Mouse (Mus musculus): ENCODE results near the gene Rptn. TPM values are rescaled to one million over a fixed set of nuclear protein-coding genes. Genes with fewer than 3 reads are reported as not detected.

Gene Rptn
- not detected for polyA plus RNA-seq (2014; fragmentation: Illumina TruSeq; extraction: RNeasy Lipid Tissue Mini Kit (QIAGEN cat#74804); ENCODE audit: low read depth, low replicate concordance)

DNA sequence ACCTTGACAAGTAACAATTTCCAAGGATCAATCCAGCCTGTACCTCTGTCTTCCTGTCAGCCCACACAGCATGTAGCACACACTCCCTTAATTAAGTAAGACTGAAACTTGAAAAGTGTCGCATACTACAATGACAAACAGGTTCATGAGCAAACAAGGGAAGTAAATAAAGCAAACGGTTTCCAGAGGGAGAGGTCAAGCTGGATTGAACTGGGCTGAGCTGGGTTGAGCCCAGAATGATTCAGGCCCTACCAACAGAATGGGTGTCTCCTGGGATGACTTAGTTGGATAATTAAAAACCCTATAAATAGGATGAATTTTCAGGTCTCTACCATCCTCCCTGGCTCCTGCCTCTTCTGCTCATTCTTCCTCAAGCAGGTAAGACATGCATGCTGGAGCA lies at the start of gene Rptn:
Gene Rptn (plus strand): TSS at position 334 of the 400 bp plus-strand sequence.

DNA sequence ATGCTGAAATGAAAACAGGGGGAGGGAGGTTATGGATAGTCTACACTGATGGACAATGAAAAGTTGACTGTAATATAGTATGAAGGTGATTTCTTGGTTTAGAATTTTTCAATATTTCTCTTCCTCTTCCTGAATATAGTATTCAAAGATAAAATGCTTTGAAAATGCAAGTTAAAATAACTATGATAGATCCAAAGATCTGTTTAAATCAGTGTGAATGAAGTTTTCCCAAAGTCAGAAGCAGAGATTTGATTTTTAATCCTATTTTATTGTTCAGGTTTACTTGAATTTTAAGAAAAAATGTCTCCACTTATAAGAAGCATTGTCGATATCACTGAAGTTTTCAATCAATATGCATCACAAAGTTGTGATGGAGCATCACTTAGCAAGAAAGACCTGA lies 48.5 kb downstream of the Rptn start, which contains the start of gene Tchh:
Gene Tchh (plus strand): TSS at position 301 of the 400 bp plus-strand sequence.

Other genes starting within 250 kb of the Rptn start
- not detected for gene Crnn, start 248.9 kb upstream of the Rptn start, polyA plus RNA-seq (2014; fragmentation: Illumina TruSeq; extraction: RNeasy Lipid Tissue Mini Kit (QIAGEN cat#74804); ENCODE audit: low read depth, low replicate concordance)
- not detected for gene Flg2, start 196.4 kb upstream of the Rptn start, polyA plus RNA-seq (2014; fragmentation: Illumina TruSeq; extraction: RNeasy Lipid Tissue Mini Kit (QIAGEN cat#74804); ENCODE audit: low read depth, low replicate concordance)
- not detected for gene Flg, start 120.2 kb upstream of the Rptn start, polyA plus RNA-seq (2014; fragmentation: Illumina TruSeq; extraction: RNeasy Lipid Tissue Mini Kit (QIAGEN cat#74804); ENCODE audit: low read depth, low replicate concordance)
- gene Hrnr, start 74.0 kb upstream of the Rptn start, polyA plus RNA-seq (2014; fragmentation: Illumina TruSeq; extraction: RNeasy Lipid Tissue Mini Kit (QIAGEN cat#74804); ENCODE audit: low read depth, low replicate concordance) = not detected
- 0.84 TPM for gene Tchh, start 48.6 kb downstream of the Rptn start, polyA plus RNA-seq (2014; fragmentation: Illumina TruSeq; extraction: RNeasy Lipid Tissue Mini Kit (QIAGEN cat#74804); ENCODE audit: low read depth, low replicate concordance)
- not detected for gene Tchhl1, start 75.1 kb downstream of the Rptn start, polyA plus RNA-seq (2014; fragmentation: Illumina TruSeq; extraction: RNeasy Lipid Tissue Mini Kit (QIAGEN cat#74804); ENCODE audit: low read depth, low replicate concordance)
- gene S100a11, start 126.8 kb downstream of the Rptn start, polyA plus RNA-seq (2014; fragmentation: Illumina TruSeq; extraction: RNeasy Lipid Tissue Mini Kit (QIAGEN cat#74804); ENCODE audit: low read depth, low replicate concordance) = 31.3 TPM
- 8.2 TPM for gene S100a10, start 161.4 kb downstream of the Rptn start, polyA plus RNA-seq (2014; fragmentation: Illumina TruSeq; extraction: RNeasy Lipid Tissue Mini Kit (QIAGEN cat#74804); ENCODE audit: low read depth, low replicate concordance)

Measured in testis, adult 10 weeks (tissue).